Mouse (Mus musculus): ENCODE measurements at regions not wholly inside any gene's neighbourhood (a gene's known extent, or its start where the extent isn't known, plus 50 kb on each side); places are given as distances from the start of the nearest gene placed in this dataset.

GRCm38 (mm10) chr3:21638886-21639285 is 437.6 kb upstream of the Tbl1xr1 start:
- TF ChIP-seq BHLHE40 (IDR thresholded peaks at IDR 0.05; ENCODE audit: low read depth, low read length) (no peak), MAZ (IDR thresholded peaks at IDR 0.05; ENCODE audit: low read depth, low read length) (no peak), ZC3H11A (IDR thresholded peaks at IDR 0.05; ENCODE audit: low read depth, low read length) (no peak), NELFE (IDR thresholded peaks at IDR 0.05; ENCODE audit: low read depth, low read length) (no peak)

Measured in CH12.LX (cell line).